Mouse (Mus musculus) adrenal gland, adult 2 months (tissue): ENCODE measurements around the gene 4930595D18Rik. TPM values are rescaled to one million over a fixed set of nuclear protein-coding genes. Genes with fewer than 3 reads are reported as not detected.
A peak's percentile ranks its signal among the peaks of the same experiment; 100 is the strongest.

ENCODE experiments used
- DNase-seq: peaks from one replicate; pipeline ENCODE4 v3.0.0; 2021
- polyA plus RNA-seq: library from polyadenylated mRNA; depleted of rRNA; stranded (reverse); fragments of >200 nt; gene quantifications from 2 replicates; pipeline ENCODE4 v1.2.3, GENCODE M21; 2012
- total RNA-seq, 2 experiments: library from RNA; stranded (reverse); gene quantifications; 2 replicates each; pipeline ENCODE4 v1.2.3; 2021

4930595D18Rik gene
- total and polyA plus RNA-seq, 3 experiments = not detected

DNA sequence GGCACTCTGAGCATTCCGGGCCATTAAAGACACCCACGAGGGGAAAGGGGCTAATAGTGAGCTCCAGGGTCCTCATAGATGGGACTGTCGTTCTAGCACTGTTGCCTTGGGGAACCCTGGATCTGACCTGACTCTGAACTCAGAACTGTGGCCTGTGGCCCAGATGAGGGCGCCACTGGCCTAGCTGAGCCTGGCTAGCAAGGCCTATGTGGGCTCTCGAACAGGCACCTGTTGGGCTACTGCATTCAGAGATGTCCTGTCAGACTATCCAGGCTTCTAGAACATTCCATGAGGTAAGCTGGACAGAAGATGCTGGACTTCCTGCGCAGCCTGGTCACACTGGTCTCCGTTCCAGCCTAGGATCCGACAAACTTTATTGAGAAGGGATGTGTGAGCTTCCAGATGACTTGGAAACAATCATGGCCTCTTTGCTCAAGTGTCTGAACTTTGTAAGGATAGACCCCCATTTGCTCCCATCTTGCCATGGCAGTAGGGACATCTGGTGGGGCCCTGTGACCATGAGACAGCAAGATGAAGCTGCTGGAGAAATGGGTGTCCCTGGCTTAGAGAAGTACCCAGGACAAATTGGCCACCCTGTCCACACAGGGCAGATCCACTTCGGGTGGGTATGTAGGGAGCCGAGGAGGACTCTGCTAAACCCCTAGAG, 19.0 kb downstream of the 4930595D18Rik start:
- DNase-seq = peak; percentile 56

DNA sequence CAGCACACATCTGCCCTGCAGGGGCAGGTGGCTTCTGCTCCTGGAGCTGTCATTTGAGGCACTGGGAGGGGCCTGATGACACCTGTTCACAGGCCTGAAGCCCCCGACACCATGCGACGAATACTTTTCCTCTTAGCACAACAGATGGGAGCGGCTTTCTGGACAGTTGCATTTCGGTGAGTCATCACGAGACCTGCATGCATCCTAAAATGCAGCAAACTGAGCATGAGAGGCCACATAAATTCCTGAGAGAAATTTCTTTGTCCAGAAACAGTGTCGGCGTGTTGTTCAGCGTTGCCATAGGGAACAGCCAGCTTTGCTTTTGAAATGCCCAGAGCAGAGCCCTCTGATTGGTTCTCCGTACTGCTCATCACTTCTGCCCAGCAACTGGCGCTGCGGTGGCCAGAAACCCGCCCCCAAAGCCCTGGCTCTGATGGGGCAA, 20.0 kb downstream of the 4930595D18Rik start:
- DNase-seq = peak; percentile 92

DNA sequence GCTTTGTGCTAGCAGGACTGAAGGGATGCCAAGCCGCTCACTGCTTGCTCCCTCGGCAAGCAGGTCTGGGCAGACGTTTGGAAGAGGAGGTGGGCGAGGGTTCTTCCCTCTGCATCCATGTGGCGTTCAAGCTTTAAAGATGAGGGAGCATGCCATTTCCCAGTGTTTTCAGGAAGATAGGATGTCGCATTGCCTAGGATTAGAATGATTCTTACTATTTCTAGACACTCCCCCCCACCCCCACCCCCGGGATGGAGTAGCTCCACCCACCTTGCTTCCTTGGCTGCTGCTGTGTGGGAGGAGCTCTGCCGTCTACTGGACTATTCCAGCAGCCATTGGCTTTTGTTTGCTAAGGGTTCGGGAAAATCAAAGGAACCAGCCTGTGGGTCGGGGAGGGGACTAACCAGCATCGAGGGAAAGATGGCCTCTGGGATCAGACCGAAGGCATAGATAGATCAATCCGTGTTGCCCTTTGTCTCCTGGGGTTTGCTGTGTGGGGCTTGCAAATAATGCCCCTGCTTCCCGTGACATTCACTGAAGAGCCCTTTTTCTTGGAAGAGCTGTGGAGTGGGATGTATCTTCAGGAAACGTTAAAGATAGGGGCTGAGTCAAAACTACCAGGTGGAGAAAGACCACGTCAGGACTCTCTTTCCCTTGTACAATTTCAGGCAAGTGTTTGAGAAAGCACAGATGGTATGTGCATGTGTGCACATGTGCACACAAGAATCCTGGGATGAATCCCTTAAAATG, 21.8 kb downstream of the 4930595D18Rik start:
- peak; percentile 54 for DNase-seq

DNA sequence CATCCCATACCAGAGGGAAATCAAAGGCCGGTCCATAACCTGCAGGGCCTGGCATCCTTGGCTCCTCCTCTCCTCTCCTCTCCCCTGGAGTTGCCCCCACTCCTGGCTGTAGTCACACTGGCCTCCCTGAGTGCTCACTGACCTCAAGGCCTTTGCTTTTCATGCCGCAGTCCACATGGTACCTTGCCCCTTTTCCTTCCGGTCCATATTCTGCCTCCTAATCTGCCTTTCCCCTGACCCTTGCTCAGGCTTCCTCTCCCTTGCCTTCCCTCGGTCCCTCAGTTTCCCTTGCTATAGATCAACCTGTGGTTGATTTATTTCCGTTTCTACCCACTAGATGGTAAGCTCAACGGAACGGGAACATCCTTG, 22.4 kb downstream of the 4930595D18Rik start:
- no peak for DNase-seq

DNA sequence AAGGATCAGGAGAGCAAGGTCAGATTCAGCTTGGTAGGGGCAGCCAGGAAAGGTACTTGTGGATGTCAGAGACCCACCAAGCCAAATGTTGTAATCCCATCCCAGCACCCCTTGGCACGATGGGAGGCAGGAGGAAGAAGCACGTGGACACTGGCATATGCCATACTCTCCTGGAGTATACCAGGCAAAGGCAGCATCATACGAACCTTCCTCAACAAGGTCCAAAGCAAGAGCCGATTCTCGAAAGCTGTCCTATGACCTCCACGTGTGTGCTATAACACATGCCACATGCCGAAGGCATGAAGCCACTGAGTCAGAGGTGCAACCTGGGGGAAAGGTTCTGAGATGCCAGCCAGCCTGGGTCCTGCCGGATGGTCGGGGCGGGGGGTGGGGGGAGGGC, 23.4 kb downstream of the 4930595D18Rik start:
- no peak for DNase-seq

DNA sequence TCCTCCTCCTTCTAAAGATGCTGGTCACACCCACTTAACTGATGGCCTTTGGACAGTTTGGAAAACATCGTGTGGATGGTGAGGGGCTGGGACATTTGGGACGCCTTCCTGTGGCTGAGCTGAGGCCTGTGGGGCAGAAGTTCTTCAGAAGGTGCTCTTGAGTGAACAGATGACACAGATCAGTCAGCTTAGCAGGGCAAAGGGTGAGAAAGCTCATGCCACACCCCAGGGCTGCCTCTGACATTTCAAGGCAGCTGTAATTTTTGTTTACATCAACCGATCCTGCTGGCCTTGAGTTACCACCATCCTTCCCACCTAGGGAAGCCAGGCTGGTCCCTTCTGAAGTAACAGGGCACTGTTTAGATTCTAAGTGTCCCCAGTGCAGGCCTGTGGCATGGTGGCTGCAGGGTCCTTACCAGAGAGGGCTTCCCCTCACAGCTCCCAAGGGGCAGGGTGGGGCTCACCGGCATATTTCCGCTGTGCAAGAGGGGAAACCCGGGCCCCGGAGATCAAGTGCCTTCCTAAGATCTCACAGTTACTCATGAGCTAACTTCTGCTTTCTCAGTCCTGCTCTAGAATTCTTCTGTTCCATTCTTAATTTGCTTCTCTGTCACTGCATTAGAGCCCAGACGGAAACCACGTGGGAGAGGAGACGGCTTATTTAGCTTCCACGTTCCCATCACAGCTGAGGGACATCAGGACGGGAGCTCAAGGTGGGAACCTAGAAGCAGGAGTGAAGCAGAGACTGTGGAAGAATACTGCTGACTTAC, 24.4 kb downstream of the 4930595D18Rik start:
- no peak for DNase-seq

DNA sequence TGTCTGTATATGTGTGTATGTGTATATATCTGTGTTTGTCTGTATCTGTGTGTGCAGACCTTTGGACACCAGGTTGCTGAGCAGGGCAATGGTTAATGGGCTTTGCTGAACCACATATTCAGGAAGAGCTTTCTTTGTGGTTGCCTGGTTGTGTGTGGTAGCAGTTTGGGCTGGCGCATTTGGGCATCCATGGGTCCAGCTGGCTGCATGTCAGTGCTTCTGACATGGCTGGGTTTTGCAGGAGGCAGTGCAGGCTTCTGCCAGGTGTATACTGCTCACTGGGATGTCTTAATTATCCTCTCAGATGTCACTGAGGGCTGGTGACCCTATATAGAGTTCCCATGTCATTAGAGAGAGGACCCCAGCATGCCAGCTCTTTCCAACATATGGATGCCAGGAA, 28.5 kb downstream of the 4930595D18Rik start:
- no peak for DNase-seq

DNA sequence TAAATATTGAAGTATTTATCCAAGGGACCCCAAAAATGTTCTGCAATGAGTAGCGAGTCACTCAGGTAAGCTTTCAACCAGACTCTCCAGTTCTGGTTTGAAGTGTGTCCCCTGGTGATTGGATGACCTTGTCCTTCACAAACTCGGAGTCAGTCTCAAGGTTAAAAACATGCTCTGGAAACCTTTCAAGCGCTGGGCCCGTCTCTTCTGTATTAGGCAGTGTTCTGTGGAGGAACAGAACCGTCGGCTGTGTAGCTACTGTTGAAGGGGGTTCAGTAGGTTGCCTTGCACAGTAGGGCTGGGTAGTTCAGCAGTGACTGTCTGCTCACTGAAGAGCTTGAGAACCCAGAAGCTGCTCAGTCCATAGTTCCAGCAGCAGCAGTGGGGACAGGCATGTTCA, 29.6 kb downstream of the 4930595D18Rik start:
- DNase-seq = peak; percentile 83

DNA sequence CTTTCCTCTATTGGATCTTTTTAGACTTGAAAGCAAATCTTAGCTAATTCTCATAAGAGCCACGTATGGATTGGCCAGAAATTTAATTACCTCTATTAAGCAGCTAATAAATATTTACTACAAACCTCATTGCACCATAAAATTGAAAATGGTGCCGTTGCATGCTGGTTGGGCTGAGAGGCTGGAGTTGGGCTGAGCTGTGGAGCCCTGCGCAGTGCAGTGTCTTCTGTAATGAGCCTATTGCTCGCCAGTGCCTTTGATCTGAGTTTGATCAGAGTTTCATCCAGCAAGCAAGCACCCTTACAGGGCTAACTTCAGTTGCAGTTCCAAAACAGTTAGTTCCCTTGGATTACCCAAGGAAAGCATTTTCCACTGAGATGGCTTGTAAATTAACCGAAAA, 30.3 kb downstream of the 4930595D18Rik start:
- no peak for DNase-seq

DNA sequence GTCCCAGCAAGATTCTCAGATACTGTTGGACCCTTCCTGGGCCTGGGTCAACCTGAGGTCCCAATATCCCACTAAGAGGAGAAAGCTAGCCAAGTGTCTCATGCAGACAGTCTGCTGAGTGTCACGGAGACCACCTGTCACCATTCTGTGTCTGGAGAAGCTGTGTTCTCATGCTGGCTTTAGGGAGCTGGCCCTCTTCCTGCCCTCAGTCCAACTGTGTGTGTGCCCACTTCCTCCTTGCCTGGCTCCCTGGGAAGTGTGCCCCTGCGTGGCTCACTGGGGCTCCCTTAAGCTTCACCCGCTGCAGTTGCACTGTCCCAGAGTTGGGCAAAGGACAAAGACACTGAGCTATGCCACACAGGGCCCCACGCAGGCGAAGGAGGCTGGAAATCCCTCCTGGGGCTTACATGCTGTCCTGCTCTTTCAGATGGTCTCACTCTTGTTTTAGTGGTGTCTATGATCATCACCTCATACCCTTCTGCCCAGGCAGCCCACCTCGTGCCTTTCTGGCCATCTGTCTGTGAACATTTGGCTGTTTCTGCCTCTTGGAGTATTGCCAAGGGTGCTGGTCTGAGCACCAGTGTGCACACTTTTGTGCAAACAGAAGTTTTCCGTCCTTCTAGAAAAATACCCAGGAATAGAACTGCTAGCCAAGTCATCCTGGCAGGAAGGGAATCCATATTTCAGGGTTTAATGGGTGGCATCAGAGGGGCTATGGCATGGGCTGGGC, 31.1 kb downstream of the 4930595D18Rik start:
- no peak for DNase-seq

DNA sequence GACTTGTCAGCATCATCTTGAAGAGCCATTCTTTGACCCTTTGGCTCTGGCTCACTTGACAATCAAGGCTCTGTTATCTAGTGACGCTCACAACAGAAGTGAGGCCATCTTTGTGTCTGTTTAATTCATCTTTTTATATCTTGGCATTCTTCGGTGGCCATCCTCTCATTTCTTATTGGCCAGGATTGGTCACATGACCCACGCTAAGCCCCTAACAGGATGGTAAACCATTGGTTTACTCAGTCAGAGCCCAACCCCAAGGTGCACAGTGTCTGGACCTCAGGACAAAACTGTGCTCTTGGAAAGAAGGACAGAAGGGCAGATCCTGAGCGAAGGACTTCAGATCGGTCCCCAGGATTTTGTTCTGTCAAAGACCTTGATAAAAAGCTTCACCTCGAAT, 31.7 kb downstream of the 4930595D18Rik start:
- DNase-seq = no peak

DNA sequence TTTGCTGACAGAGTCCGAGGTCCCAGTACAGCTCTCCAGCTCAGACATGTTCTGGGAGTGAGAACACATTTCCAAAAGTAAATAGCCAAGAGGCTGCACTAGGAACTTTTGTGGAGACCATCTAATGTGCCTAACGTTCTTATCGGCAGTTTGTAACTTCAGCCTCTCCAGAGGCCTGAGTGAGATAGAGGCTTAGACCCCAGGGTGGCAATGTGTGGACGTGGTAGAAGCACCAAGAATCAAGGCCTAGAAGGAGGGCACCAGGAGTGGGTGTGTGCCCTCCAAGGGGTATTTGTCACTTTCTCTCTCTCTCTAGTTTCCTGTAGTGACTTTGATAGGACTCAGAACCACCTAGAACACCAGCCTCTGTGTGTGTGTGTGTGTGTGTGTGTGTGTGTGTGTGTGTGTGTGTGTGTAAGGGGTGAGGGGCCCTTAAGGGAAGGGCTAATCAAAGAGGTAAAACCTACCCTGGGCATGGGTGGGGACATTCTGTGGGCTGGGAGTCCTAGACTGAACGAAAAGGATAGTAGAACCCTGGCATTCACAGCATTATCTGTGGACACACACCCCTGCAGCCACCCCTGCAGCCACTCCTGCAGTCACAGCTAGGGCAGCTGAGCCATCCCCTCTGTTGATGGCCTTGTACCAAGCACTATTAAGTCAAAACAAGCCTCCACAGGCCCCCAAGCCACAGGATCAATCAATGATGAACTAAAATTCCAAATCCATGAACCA, 32.7 kb downstream of the 4930595D18Rik start:
- DNase-seq = no peak

DNA sequence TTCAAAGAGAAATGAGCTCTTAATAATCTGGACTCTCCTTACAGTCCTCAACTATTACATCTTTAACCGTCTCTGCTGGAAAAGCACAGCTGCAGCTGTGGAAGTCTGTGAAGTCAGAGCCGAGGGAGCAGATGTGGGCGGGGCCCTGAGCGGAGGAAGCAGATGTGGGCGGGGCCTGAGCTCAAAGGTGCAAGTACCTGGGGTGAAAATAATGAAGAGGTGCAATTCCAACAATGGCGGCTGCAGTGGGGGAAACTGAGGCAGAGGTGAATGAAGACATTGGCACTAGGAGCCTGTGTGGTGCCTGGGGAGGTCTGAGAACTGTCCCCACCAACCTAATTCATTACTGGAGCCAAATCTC, 34.1 kb downstream of the 4930595D18Rik start:
- DNase-seq = no peak

DNA sequence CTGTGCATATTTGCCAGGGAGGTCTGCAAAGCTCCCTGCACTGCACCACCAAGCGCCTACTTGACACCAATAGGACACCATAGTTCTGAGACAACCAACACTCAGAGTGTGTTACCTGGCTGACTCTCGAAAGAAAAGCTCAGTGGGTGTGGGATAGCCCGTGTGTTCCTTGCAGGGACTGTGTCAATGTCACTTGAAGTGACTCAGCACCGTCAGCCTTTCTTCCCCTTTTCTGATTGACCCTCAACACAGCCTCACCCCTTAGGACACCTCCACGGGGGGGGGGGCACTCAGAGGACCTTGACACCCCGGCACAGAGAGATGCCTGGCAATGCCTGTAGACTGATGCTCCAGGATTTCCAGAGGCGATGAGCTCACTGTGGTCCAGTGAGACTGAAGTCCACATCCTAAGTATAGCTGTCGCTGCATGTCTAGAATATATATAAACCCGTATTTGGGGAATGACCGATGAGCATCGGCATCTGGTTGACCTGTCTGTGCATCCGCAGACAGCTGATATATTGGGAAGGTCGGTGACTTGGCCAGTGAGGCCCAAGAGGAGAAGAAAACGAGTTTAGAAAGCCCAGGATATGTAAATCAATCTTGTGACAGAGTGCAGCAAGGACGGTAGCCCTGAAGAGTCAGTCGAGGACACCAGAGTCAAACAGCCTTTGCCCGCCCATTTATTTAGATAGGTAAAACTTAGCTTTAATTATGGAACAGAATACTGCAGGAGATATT, 34.6 kb downstream of the 4930595D18Rik start:
- DNase-seq = peak; percentile 39

DNA sequence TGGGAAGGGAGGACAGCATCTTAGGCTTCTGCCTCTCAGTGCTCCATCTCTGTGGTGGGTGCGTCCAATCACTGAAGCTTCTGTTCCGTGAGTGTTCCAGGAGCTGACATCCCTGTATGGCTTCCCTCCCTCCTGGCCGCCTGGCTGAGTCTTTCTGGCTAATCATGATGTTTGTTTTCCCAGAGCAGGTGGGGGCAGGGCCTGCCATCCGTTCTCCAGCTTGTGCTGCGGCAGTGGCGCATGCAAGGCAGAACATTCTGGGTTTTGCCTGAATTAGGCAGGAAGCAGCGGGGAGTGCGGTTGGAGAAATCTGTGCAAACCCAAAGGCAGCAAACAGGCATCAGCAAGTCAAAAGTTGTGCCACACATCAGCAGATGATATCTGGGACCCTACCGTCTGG, 39.0 kb downstream of the 4930595D18Rik start:
- DNase-seq = no peak

DNA sequence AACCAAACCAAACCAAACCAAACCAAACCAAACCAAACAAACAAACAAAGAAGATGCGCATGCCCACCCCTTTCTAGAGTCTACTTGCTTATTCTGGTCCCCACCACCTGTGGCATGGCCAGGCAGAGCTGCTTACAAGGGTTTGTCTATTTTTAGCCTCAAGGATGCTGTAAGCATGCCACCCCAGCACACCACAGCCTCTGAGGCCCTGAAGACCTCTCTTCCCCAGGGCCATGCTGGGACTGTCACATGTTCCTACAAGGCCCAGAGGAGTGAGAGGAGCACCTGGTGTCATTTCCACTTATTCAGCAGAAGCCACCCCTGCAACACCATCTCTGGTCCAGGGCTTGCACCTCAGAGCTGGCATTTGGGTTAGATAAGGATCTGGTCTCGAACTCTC, 39.7 kb downstream of the 4930595D18Rik start:
- DNase-seq = no peak

DNA sequence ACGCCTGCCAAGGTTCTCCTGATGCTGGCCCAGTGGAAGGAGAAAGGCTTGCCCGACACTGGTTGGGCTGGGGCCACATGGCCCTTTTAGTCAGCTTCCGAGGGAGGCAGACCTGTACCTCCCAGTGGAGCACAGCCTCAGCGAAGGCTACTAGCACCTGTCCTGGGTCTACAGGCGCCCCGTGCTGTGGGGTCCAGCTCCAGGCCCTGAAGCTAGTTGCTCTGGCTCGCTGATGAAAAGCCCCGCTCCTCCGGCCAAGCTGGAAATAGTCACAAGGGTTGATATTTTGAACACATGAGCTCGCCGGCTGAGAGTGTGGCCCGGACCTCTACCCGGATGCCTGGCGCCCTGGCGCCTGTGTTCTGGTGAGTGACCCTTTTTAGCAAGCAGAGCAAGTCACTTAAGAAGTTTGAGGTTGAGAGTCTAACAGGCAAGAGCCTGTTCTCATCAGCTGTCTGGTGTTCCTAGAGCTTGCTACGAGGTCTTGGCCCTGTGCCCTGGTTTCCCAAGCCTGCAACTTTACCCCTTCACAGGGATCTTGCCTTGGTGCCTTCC, 40.7 kb downstream of the 4930595D18Rik start:
- DNase-seq = no peak

DNA sequence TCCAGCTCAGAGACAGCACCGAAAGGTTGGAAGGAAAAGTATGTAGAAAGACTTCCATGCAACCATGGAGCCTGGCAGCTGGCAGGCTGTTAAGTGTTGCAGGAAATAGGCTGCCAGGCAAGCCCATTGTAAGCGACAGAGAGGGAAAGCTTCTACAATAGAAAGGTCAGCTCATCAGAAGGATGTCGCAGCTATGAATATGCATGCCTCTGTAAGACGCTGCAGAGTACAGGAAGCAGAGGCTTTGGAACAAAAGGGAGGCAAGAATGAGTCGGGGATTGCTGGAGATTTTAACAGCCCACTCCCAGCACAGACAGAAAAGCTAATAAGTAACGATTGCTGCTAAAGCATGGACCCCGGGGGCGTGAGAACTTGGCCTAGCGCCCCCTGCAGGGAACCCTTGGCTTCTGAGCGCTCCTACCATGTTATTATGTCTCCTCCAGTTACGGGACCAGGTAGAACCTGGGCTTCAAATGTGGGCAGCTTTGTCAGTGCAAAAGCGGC, 41.2 kb downstream of the 4930595D18Rik start:
- no peak for DNase-seq

DNA sequence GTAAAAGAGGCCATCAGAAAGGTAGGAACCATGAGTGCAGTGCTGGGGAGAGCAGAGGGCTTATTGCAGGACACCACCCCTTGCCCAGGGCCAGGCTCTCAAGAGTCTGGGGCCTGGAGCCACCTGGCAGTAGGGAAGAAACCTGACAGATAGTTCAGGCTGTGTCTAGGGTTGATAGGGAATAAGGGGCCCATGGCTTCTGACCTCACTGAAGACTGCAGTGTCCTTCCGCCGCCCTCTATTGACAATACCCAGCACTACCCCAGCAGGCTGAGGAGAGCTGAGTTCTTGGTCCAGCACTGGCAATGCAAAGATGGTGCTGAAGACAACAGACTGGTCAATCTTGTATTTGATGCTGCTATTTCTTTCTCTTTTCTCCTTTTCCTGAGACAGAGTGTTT, 47.2 kb downstream of the 4930595D18Rik start:
- no peak for DNase-seq

DNA sequence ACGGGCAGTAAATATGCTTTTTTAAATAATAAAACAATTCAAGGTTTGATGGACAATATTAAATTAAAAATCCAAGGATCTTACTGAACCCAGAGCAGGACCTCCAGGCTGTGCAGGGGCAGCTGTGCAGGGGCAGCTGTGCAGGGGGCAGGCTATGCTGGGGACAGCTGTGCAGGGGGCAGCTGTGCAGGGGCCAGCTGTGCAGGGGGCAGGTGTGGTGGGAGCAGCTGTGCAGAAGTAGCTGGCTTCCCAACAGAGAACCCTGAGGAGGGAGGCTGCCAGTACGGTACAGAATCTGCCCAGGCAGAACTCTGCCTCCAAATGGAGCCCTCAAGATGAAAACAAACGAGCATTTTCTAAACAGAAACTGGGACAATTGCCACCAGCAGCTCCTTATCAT, 48.3 kb downstream of the 4930595D18Rik start:
- DNase-seq = no peak
